Mouse (Mus musculus): ENCODE measurements around the gene Reln.

Gene Reln

DNA sequence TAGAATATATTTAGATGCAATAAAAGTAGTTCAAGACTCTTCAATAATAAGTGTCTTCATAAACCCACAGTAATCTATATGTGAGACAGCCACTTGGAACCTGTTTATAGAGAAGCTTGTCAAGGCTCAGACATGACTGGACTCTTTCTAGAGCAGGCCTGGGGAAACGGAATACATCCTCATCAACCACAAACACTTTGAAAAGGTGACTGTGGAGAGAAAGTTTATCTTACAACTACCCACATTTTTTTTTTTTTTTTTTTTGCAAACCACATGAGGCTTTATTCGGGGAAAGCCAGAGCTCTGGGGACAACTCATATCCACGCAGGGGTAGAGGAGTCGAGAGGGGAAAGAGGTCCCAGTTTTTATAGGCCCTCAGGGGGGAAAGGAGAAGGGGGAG, 36.6 kb downstream of the Reln start:
- no peak for DNase-seq (ENCODE audit: low spot score)

DNA sequence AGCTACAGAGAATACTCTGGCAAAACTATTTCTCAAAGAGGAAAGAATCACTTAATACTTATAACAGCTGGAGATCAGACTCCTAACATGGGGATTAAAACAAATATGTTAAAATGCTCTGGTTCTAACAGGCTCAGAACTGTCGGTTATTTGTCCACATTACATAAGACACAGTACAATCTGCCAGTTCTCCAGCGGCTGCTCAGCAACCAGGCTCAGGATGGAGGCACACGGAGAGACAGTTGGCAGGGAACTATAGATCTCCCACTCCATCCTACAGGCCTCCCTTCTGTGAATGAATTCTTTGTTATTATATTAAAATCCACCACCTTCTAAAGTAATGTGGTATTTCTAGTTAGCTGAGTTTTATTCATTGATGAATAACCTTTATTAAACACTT, 37.4 kb downstream of the Reln start:
- no peak for DNase-seq (ENCODE audit: low spot score)

DNA sequence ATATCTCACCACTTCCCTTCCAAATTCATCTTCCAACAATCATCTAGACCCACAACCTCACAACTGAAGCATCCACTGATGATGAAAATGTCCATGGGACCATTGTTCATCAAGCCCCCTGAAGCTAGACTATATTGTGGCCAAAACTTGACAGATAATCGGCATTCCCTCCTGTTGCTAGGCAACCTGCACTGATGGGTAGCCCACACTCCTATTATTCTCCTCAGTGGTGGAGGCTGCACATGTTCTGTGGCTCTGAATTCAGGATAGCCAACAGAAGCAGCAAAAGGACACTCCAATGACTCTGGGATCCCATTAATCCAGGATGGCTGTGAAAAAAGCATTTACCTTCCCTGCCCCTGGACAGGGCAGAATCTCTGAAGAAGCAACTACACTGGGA, 40.8 kb downstream of the Reln start:
- no peak for DNase-seq (ENCODE audit: low spot score)

DNA sequence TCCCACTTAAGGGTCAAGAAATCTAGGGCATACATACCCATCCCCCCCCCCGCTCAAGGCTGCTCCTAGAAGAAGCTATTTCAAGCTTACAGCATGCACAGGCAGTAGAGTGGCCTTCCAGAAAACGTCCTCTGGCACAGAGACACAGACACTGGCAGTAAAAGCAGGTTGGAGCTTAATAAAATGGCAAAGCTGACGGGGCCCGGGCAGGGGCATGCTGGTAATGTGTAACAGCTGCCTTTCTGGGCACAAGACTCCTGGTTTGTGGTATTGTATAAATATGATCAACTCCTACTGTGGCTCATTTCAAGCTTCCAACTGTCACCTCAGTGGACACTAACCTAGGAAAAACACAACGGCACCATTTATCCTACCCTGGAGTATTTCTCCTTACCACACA, 42.2 kb downstream of the Reln start:
- DNase-seq (ENCODE audit: low spot score) = no peak

DNA sequence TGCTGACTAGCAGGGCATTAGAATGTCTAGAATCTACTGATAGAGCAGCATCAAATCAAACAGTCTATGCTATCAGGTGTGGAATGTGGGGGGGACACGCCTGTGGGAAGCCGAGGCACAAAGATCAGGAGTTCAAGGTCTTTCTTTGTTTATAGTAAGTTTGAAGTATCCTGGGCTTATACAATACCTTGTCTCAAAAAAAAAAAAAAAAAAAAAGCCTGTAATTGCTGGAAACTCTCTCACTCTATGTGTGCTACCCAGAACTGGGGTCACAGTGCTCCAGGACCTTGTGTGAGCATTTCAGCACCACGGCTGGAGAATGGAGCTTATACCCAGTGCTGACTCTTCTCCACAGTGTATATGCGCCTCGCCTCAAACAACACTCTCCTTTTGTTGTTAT, 43.7 kb downstream of the Reln start:
- no peak for DNase-seq (ENCODE audit: low spot score)

DNA sequence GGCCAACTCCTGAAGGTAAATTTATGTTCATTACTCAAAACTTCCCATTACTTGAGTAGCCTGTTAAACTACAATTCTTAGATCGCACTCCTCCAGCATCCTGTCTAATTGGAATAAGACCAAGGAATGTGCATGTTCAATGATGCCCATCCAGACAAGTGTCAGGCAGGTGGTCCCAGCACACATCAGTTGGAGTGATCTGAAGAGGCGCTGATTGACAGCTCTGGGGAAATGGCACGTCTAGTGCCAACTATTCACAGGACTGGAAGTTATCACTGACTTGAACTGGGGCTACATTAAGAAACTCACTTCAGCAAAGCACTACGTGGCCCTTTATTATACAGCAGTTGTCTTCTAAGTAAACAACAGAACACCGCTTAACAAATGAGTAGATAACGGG, 44.5 kb downstream of the Reln start:
- DNase-seq (ENCODE audit: low spot score) = no peak

DNA sequence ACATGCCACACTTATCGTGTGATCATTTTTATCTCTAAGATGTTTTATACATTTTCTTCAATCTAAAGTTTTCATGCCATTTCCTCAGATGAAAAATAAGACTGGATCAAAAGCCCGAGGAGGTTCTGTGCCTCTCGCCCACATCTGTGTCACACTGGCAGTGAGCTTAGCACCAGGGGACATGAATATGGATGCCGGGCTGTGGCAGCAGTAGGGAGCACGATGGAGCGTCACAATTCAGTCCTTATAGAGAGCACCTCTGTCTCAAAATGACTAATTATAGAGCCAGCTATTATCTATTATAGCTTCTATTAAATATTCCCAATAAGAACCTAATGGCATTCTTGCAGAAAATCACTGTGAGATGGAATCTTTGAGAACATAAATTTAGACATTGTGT, 49.3 kb downstream of the Reln start:
- no peak for DNase-seq (ENCODE audit: low spot score)

DNA sequence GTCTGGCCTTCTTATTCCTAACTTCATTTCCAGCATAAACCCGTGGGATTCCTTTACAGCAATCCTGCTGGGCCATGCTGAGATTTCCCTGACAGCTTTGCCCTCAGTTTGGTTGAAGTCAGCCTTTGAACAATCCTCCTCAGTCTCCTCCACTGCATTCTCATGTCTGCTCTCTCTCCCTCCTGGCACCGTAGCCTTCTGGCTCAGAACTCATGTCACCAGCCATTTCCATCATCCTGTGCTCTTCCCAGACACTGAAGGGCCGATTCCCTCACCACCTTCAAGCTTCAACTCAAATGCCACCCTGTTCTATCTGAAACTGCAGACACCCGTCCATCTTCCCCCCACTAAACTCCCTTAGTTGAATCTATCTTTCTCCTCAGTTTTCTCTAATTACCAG, 53.1 kb downstream of the Reln start:
- no peak for DNase-seq (ENCODE audit: low spot score)

DNA sequence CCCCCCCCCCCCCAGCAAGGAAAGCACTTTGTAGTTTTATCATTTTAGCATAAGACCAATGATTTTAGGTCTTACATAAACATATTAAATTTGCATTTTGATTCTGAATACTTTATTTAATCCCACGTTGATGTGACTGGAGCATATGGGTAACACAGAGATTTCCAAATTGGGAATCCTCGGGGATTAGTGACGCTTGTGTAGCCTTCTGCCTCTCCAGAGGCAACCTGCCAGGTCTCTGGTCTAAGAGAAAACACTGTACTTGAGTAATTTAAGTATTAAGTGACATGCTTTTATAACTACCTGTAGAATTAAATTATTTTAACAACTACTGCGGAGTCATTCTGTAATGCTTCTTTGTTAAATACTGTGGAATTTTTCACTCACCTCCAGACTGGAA, 59.1 kb downstream of the Reln start:
- DNase-seq (ENCODE audit: low spot score) = no peak

DNA sequence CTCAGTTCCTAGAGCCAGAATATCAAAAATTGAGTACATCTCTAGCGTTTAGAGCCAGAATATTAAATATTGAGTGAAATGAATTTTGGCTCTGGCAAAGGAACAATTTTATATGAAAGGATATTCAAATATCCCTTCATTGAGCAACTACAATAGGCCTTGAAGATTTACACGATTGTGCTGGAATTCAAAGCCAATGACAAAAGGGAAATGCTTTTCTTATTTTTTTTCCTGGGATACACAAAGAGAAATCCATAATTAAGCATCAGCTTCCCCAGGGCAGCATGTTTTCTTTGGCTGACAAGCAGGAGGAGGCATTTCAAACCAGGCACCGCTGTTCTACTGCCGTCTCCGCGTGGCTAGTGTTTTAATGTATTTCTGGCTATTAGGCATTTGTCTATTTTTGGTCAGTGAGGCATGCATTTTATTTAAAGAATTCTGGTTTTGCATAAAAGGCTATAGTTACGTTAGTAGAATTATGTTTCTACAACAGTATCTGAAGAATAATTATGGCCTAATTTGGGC, 62.3 kb downstream of the Reln start:
- DNase-seq (ENCODE audit: low spot score) = no peak

DNA sequence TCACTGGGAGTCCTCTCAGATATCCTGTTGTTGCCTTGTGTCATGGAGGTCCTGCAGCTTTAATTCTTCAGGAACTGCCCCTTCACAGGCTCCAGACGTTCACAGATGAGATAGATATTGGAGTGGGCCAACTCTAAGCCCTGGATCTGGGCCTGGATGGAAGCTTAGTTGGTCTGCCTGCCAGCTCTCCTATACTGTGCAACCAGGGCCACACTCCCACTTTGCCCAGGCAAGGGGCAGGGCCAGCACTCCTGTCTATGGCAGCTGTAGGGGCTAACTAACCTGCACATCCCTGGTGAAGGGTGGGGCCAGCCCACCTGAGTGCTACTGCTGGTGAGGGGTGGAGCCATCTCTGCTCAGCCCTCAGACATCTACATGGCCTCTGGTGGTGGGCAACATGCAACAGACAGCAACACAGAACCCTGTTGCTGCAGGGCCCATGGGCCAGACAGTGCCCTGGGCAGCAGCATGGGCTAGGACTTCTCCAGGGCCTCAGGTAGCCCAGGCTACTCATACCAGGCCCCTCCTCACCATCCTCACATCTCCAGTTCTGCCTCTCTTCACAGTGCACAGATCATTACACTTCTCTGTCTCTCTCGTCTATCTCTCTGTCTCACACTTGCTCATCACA, 63.9 kb downstream of the Reln start:
- DNase-seq (ENCODE audit: low spot score) = no peak

DNA sequence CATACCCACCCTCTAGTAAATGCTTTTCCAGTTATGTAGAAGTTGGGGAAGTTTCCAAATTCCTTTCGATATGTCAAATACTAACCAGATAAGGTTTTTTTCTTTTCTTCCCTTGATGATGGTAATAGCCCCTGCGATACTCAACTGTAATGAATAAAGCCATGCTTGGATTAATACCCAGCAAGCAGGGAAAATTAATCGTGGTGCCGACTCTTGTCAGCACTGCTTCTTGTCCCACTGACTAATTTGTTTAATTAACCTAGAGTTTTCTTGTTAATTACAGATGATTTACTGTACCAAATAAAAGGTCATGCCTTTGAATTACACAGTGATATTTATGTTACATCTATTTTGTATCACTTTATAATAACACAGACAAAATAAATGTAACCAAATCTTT, 65.3 kb downstream of the Reln start:
- DNase-seq (ENCODE audit: low spot score) = no peak

DNA sequence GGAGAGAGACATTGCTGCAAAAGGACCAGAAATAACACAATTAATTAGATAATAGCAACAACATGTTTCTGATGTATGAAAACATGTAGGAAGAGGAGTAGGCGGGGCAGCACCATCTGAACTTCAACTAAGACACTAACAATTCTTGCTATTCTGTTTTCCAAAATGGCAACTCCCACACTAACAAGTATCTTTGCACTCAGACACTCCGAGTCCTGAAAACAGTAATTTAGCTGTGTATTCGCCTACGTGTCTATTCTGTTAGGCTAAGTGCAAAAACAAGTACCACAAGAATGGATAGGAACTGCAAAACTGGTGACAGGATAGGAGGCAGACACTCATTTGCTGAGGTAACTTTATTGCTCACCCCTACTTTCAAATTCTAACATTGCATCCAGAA, 70.4 kb downstream of the Reln start:
- no peak for DNase-seq (ENCODE audit: low spot score)

DNA sequence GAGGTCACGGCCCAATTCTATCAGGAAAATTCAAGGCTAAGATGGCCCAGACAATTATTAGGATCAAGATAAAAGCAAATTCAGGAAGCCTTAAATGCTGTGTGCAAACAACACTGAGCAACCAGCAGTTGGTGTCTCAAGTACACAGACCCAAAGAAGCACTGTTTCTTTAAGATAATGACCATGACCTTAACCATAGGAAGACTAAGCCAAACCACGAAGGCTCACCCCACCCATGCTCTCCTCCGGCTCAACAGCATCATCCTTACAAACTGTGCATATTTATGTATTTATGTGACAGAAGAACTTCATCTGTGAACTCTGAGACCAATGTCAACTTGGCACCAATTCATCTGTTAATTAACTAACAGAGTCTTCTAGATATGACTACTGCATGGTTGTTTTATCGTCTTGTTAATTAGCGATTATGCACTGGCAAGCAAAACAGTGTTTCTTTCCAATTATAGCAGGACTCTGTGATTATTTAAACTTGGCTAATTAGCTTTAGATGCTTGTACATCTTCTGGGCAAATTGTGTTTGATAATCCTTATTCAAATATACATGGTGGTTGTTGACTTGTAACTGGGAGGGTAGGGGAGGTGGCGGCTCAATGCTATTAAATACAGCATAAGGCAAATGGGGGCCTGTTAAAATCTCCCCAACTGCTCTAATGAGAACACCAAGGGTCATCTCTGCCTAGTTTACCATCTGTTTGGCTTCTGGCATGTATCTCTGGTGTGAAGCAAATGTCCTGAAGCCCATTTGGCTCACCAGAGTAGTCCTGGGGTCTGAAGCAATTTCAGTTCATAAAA, 77.8 kb downstream of the Reln start:
- DNase-seq (ENCODE audit: low spot score) = no peak

DNA sequence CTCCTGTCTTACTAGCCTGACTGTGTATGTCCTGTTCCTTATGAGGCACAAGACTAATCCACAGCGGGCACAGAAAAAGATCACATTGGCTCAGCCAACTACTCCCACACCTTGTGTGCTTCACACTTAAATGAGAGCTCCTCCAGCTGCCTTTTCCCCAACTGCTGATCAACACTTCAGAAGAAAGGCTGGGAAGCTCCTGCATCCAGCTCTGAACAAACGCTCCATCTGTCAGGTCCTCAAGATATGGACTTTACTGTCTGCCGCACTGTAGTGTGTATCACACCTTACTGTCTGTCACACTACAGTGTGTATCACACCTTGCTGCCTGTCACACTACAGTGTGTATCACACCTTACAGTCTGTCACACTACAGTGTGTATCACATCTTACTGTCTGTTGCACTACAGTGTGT, 82.1 kb downstream of the Reln start:
- no peak for DNase-seq (ENCODE audit: low spot score)

DNA sequence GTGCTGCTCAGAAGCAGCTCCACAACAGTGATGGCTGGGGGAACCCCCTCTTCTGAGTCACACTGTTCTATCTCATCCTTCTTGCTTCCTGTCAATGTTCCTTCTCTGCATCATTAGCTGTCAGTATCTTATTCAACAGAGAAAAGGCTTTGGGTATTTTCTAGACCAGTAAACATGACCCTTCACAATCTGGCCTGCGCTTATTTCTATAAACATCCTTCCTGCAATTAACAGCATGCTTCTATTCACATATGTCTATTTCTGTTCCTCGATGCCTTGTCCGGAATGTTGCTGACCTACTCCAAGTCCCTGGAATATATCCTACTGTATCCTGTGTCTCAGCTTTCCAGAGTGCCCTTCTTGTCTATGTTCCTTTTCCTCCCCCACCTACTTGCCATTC, 89.2 kb downstream of the Reln start:
- no peak for DNase-seq (ENCODE audit: low spot score)

DNA sequence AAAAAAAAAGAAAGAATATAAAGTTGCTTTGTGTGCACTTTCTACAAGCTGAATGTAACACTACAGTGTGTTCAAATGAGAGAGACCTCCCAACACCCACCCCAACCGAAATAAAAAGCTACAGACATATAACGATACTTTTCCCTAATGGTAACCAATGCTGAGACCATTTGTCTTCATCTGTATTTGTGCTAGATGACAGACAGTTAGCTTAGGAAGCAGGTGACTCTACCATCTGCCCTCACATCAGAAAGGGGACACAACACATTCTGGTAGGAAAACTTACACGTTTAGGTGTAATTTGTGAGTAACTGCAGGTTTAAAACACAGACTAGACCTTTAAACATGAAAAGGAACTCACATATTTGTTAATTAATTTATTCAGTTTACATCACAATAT, 90.6 kb downstream of the Reln start:
- no peak for DNase-seq (ENCODE audit: low spot score)

DNA sequence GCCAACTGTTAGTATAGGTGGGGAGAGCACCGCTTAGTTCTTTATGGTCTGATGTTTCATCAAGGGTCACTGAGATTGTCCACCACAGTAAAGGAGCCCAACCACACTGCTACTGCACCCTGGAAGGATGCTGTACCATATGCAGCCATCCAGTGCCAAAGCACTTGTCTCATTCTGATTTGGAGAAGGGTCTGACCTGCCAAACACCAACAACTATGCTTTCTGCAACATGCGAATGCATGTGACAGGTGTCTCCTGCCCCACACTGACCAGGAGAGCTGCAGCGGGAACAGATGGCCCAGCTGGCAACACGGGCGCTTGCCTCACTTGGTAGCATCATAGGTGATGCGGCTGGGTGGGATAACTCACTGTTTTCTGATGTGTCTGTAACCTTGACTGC, 91.2 kb downstream of the Reln start:
- no peak for DNase-seq (ENCODE audit: low spot score)

DNA sequence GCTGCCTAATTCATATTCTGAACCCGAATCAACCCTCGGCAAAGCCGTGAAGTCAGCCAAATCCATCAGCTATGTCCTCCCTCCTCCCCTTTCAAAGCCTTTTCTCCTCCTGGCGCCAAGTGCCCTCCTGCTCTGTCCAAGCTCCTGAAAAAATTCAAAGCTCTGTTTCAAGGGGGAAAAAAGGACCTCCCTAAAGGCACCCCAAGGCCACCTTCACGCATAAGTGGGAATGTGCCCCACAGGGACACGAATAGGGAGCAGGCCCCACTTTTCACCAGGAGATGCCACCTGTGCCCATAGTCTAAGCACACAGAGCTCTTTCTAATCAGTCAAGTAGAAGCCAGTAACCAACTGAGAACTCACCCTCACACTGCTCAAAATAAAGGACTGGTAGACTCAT, 96.7 kb downstream of the Reln start:
- no peak for DNase-seq (ENCODE audit: low spot score)

DNA sequence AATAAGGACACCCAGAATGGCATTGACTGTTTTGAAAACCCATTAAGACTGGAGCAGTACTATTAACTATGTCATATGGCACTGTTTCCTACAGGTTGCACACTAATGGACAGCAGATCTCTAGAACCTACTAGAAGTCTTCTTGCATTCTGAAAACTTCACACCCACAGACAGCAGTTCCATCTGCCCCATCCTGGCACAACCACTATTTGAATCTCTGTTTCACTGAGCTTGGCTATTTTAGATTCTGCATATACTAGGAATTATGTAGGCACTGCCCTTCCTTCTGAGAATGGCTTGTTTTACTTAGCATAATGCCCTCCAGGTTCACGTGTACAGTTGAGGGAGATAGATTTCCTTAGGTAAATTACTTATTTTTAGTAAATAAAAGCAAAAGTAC, 99.4 kb downstream of the Reln start:
- DNase-seq (ENCODE audit: low spot score) = no peak

DNA sequence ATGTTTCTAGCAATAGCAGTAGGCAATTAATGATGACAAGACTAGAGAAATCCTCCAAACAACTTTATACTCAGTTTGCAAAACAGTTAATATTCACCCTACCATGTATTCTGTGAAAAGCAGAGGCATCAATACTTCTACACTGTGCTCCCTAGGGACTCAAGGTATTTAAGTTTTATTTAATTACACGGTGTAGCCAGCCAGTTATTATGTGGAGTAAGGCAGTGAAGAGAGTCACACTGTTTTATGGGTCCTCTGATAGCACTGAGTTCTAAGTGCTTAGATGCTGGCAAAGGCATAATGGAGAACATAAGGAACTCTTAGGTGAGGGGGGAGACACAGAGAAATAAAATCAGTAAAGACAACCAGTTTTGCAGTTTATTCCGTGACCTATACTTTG, 101.0 kb downstream of the Reln start:
- no peak for DNase-seq (ENCODE audit: low spot score)

DNA sequence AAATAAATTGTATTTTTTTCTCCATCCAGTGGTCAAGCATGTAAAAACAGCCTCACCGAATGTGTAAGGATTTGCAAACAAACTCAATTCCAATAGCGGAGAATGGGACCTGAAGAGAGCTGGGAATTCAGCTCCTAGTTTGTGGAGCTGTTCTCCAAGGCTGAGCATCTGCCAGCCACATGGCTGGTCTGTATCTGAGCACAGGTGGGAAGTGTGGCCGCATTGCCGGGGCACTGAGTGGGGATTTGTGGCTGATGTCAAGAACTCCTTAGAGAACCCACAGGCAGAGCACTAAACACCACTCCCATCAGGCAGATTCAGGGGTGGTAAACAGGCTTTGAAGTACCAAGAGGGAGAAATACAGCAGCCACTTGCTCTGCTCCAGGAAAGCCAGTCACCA, 102.9 kb downstream of the Reln start:
- no peak for DNase-seq (ENCODE audit: low spot score)

DNA sequence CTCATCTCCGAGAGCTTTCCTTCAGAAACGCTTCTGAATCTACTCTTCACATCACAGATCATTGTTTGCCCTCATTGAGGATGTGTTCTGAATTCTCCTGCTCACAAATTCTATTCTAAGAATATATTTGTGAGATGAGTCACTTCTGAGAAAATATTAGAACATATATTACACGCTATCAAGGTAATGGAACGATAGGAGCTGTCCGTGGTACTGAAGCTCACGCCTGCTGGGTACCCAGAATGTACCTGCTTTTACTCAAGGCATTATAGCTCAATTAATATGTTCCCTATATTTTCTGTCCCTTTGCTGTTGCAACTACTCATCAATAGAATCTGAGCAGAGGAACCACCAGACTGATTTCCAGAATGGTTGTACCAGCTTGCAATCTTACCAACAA, 107.7 kb downstream of the Reln start:
- no peak for DNase-seq (ENCODE audit: low spot score)

DNA sequence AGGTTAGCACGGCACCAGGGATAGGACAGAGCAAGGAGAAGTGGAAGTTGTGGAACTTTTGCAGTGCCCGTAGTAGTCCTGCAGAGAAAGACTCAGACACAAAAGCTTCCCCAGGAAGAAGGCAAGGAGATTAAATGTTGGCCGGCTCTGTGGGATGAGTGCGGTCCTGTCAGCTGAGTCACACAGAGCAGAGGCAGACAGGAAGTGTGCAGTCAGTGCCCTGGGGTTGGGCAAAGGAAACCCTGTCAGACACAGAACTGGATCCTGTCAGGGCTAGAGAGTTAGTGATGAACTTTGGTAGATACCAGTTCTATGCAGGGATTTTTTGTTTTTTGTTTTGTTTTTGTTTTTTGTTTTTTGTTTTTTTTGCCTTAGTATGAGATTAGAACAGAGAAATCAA, 120.0 kb downstream of the Reln start:
- DNase-seq (ENCODE audit: low spot score) = no peak

Data from spleen, adult 12 weeks (tissue).